Mouse (Mus musculus) embryonic facial prominence, embryonic 10.5 days (tissue): ENCODE measurements around the gene Gm27021. TPM values are rescaled to one million over a fixed set of nuclear protein-coding genes. Genes with fewer than 3 reads are reported as not detected.

Experiments used
- DNase-seq: peaks from one replicate; pipeline ENCODE4 v3.0.0-alpha.2; 2017; ENCODE audit warnings: low spot score
- H3K27ac ChIP-seq: fragments of 300-500 bp; sonication (generic); replicated peaks from 2 replicates; pipeline ENCODE4 v1.5.1; 2016; ENCODE audit warnings: mild to moderate bottlenecking
- H3K27me3 ChIP-seq: fragments of 300-500 bp; sonication (generic); replicated peaks from 2 replicates; pipeline ENCODE4 v1.6.1; 2016; ENCODE audit warnings: low read depth, mild to moderate bottlenecking; ENCODE audit not compliant: poor library complexity, severe bottlenecking
- H3K36me3 ChIP-seq: fragments of 300-500 bp; sonication (generic); replicated peaks from 2 replicates; pipeline ENCODE4 v1.6.1; 2016; ENCODE audit warnings: mild to moderate bottlenecking, moderate library complexity
- H3K4me1 ChIP-seq: fragments of 300-500 bp; sonication (generic); 2 replicates; pipeline ENCODE4 v1.6.1; 2016
- H3K4me3 ChIP-seq: fragments of 300-500 bp; sonication (generic); 2 replicates; pipeline ENCODE4 v1.5.1; 2016; ENCODE audit warnings: mild to moderate bottlenecking, moderate library complexity
- H3K9me3 ChIP-seq: fragments of 300-500 bp; sonication (generic); 2 replicates; pipeline ENCODE4 v1.6.1; 2016; ENCODE audit warnings: mild to moderate bottlenecking
- WGBS: fragments of 180-500 bp; shearing (Covaris S2); methylation state at CpG from one replicate; pipeline ENCODE4 v1.1.7; 2016; 5-methylcytosine and 5-hydroxymethylcytosine counted together
- polyA plus RNA-seq: library from polyadenylated mRNA; unstranded; fragments of >200 nt; fragmentation: Nextera tagmentation; extraction: Ambion mirVana; gene quantifications from 2 replicates; pipeline ENCODE4 v1.2.1, GENCODE M21; 2016

Gm27021 gene
- polyA plus RNA-seq, 1 experiment from 2014 or later: 3.7 TPM

- no peaks in the 10 kb centered on the region for H3K9me3 ChIP-seq
- no peak for DNase-seq
- peaks cover 94% of the 10 kb centered on the region for H3K36me3 ChIP-seq
- H3K27ac ChIP-seq: no peak overlapping the region
- 92% methylated on average over 12 of the region's 12 CpGs for WGBS
- no peak overlapping the region for H3K4me3 ChIP-seq
- no peaks in the 10 kb centered on the region for H3K27me3 ChIP-seq
- H3K4me1 ChIP-seq: peaks cover 16% of the 10 kb centered on the region
Observed at GRCm38 (mm10) chr8:120581329-120581728, 86.5 kb downstream of the Gm27021 start.

GRCm38 (mm10) chr8:120580336-120581000, 87.4 kb downstream of the Gm27021 start:
- no peak overlapping the region for H3K4me3 ChIP-seq
- 87% methylated on average over 8 of the region's 8 CpGs for WGBS
- peaks cover 25% of the 10 kb centered on the region for H3K4me1 ChIP-seq
- no peak overlapping the region for H3K27ac ChIP-seq
- no peak for DNase-seq
- H3K9me3 ChIP-seq: no peaks in the 10 kb centered on the region
- peaks cover 95% of the 10 kb centered on the region for H3K36me3 ChIP-seq
- no peaks in the 10 kb centered on the region for H3K27me3 ChIP-seq

- H3K36me3 ChIP-seq: peaks cover 100% of the 10 kb centered on the region
- peaks cover 52% of the 10 kb centered on the region for H3K4me1 ChIP-seq
- no peak for DNase-seq
- H3K27ac ChIP-seq: no peak overlapping the region
- H3K4me3 ChIP-seq: no peak overlapping the region
- H3K27me3 ChIP-seq: no peaks in the 10 kb centered on the region
- WGBS: 87% methylated on average over 17 of the region's 17 CpGs
- no peaks in the 10 kb centered on the region for H3K9me3 ChIP-seq
Observed at GRCm38 (mm10) chr8:120577821-120578220, 90.1 kb downstream of the Gm27021 start.

- H3K27ac ChIP-seq: peak overlapping the region; percentile 77
Observed at GRCm38 (mm10) chr8:120575801-120576200, 92.1 kb downstream of the Gm27021 start.

GRCm38 (mm10) chr8:120574941-120575340, 92.9 kb downstream of the Gm27021 start:
- Histone ChIP-seq H3K36me3 (peaks cover 100% of the 10 kb centered on the region), H3K27me3 (no peaks in the 10 kb centered on the region), H3K27ac (no peak overlapping the region; the same call in 1 of the 2 replicates), H3K4me3 (no peak overlapping the region), H3K4me1 (peaks cover 77% of the 10 kb centered on the region), H3K9me3 (no peaks in the 10 kb centered on the region)
- no peak for DNase-seq
- WGBS: 81% methylated on average over 19 of the region's 19 CpGs

More at GRCm38 (mm10) chr8:120575801-120576200, 92.1 kb downstream of the Gm27021 start:
- peak overlapping the region; percentile 19; the same call in 1 of the 2 replicates for H3K4me3 ChIP-seq
- no peaks in the 10 kb centered on the region for H3K27me3 ChIP-seq
- peak; percentile 75 for DNase-seq
- no peaks in the 10 kb centered on the region for H3K9me3 ChIP-seq
- H3K4me1 ChIP-seq: peaks cover 71% of the 10 kb centered on the region
- peaks cover 100% of the 10 kb centered on the region for H3K36me3 ChIP-seq
- WGBS: 37% methylated on average over 9 of the region's 9 CpGs

- Histone ChIP-seq H3K9me3 (no peaks in the 10 kb centered on the region), H3K27me3 (no peaks in the 10 kb centered on the region), H3K4me3 (no peak overlapping the region), H3K36me3 (peaks cover 100% of the 10 kb centered on the region), H3K27ac (no peak overlapping the region), H3K4me1 (peaks cover 88% of the 10 kb centered on the region)
- WGBS: 58% methylated on average over 11 of the region's 11 CpGs
- DNase-seq: no peak
Observed at GRCm38 (mm10) chr8:120573866-120574265, 94.0 kb downstream of the Gm27021 start.

- Histone ChIP-seq H3K36me3 (peaks cover 100% of the 10 kb centered on the region), H3K27ac (no peak overlapping the region), H3K9me3 (peaks cover 8% of the 10 kb centered on the region; the same call in 1 of the 2 replicates), H3K4me1 (peaks cover 81% of the 10 kb centered on the region), H3K27me3 (no peaks in the 10 kb centered on the region), H3K4me3 (no peak overlapping the region)
- no peak for DNase-seq
- WGBS: 85% methylated on average over 21 of the region's 21 CpGs
Observed at GRCm38 (mm10) chr8:120572534-120572933, 95.3 kb downstream of the Gm27021 start.

- H3K9me3 ChIP-seq: peaks cover 11% of the 10 kb centered on the region; the same call in 1 of the 2 replicates
- DNase-seq: no peak
- 76% methylated on average over 8 of the region's 8 CpGs for WGBS
- peaks cover 86% of the 10 kb centered on the region for H3K4me1 ChIP-seq
- H3K27me3 ChIP-seq: no peaks in the 10 kb centered on the region
- peaks cover 100% of the 10 kb centered on the region for H3K36me3 ChIP-seq
- no peak overlapping the region for H3K27ac ChIP-seq
- no peak overlapping the region for H3K4me3 ChIP-seq
Observed at GRCm38 (mm10) chr8:120571561-120571960, 96.3 kb downstream of the Gm27021 start.

GRCm38 (mm10) chr8:120569939-120570715, 97.8 kb downstream of the Gm27021 start:
- peaks cover 11% of the 10 kb centered on the region; the same call in 1 of the 2 replicates for H3K9me3 ChIP-seq
- peaks cover 96% of the 10 kb centered on the region for H3K36me3 ChIP-seq
- H3K4me1 ChIP-seq: peaks cover 86% of the 10 kb centered on the region
- no peak overlapping the region for H3K4me3 ChIP-seq
- peak overlapping the region; percentile 36 for H3K27ac ChIP-seq
- H3K27me3 ChIP-seq: no peaks in the 10 kb centered on the region
- DNase-seq: peak; percentile 89
- 67% methylated on average over 13 of the region's 13 CpGs for WGBS

- no peak for DNase-seq
- Histone ChIP-seq H3K36me3 (peaks cover 91% of the 10 kb centered on the region), H3K4me1 (peaks cover 86% of the 10 kb centered on the region), H3K9me3 (peaks cover 11% of the 10 kb centered on the region; the same call in 1 of the 2 replicates), H3K27me3 (no peaks in the 10 kb centered on the region), H3K4me3 (no peak overlapping the region), H3K27ac (no peak overlapping the region)
- 96% methylated on average over 17 of the region's 17 CpGs for WGBS
Observed at GRCm38 (mm10) chr8:120569123-120569522, 98.8 kb downstream of the Gm27021 start.

- peaks cover 11% of the 10 kb centered on the region; the same call in 1 of the 2 replicates for H3K9me3 ChIP-seq
- peaks cover 86% of the 10 kb centered on the region for H3K4me1 ChIP-seq
- no peaks in the 10 kb centered on the region for H3K27me3 ChIP-seq
- no peak overlapping the region for H3K4me3 ChIP-seq
- no peak overlapping the region for H3K27ac ChIP-seq
- DNase-seq: no peak
- H3K36me3 ChIP-seq: peaks cover 87% of the 10 kb centered on the region
- 96% methylated on average over 37 of the region's 37 CpGs for WGBS
Observed at GRCm38 (mm10) chr8:120568164-120568798, 99.6 kb downstream of the Gm27021 start.

- H3K36me3 ChIP-seq: peaks cover 87% of the 10 kb centered on the region
- peaks cover 11% of the 10 kb centered on the region; the same call in 1 of the 2 replicates for H3K9me3 ChIP-seq
- DNase-seq: no peak
- 97% methylated on average over 17 of the region's 17 CpGs for WGBS
- H3K27me3 ChIP-seq: no peaks in the 10 kb centered on the region
- peaks cover 86% of the 10 kb centered on the region for H3K4me1 ChIP-seq
- no peak overlapping the region for H3K4me3 ChIP-seq
- 0 out of 2 replicates have a peak overlapping the region, but pooled peaks have one; percentile 7 for H3K27ac ChIP-seq
Observed at GRCm38 (mm10) chr8:120567731-120568130, 100.1 kb downstream of the Gm27021 start.
